Mouse (Mus musculus) lung, embryonic 14.5 days (tissue): ENCODE measurements at regions not wholly inside any gene's neighbourhood (a gene's known extent, or its start where the extent isn't known, plus 50 kb on each side); places are given as distances from the start of the nearest gene placed in this dataset.
A peak's percentile ranks its signal among the peaks of the same experiment; 100 is the strongest.

Experiments used
- ATAC-seq: fragments of 200-750 bp; cut with Nextera tagmentation; 2 replicates; pipeline ENCODE4 v1.8.0; 2017; ENCODE audit warnings: mild to moderate bottlenecking, moderate TSS enrichment, moderate library complexity; ENCODE audit not compliant: insufficient read depth
- DNase-seq: peaks from one replicate; pipeline ENCODE4 v3.0.0-alpha.2; 2015
- H3K27ac ChIP-seq: fragments of 300-500 bp; sonication (generic); 2 replicates; pipeline ENCODE4 v1.5.1; 2014; ENCODE audit warnings: low read depth, mild to moderate bottlenecking, moderate library complexity
- H3K27me3 ChIP-seq: fragments of 300-500 bp; sonication (generic); 2 replicates; pipeline ENCODE4 v1.6.1; 2014; ENCODE audit warnings: low read length, control low read depth; ENCODE audit not compliant: insufficient read depth
- H3K36me3 ChIP-seq: fragments of 300-500 bp; sonication (generic); 2 replicates; pipeline ENCODE4 v1.6.1; 2014; ENCODE audit warnings: control low read depth; ENCODE audit not compliant: insufficient read depth
- H3K4me1 ChIP-seq: fragments of 300-500 bp; sonication (generic); 2 replicates; pipeline ENCODE4 v1.6.1; 2014; ENCODE audit warnings: antibody characterized with exemption, control low read depth; ENCODE audit not compliant: insufficient read depth
- H3K4me2 ChIP-seq: fragments of 300-500 bp; sonication (generic); 2 replicates; pipeline ENCODE4 v1.6.1; 2014; ENCODE audit warnings: mild to moderate bottlenecking
- H3K4me3 ChIP-seq: fragments of 300-500 bp; sonication (generic); 2 replicates; pipeline ENCODE4 v1.5.1; 2014; ENCODE audit warnings: low read depth, low read length
- H3K9ac ChIP-seq: fragments of 300-500 bp; sonication (generic); 2 replicates; pipeline ENCODE4 v1.6.1; 2014
- H3K9me3 ChIP-seq: fragments of 300-500 bp; sonication (generic); 2 replicates; pipeline ENCODE4 v1.6.1; 2016; ENCODE audit warnings: low read depth, low read length, control low read depth
- CTCF ChIP-seq: IDR thresholded peaks from 2 replicates; pipeline ENCODE4 v1.5.1; 2016; ENCODE audit warnings: antibody characterized with exemption, low read depth
- WGBS: fragments of 180-500 bp; shearing (Covaris S2); extraction: QIAGEN DNeasy Blood & Tissue Kit; methylation state at CpG from one replicate; pipeline ENCODE4 v1.1.7; 2014; 5-methylcytosine and 5-hydroxymethylcytosine counted together

DNA sequence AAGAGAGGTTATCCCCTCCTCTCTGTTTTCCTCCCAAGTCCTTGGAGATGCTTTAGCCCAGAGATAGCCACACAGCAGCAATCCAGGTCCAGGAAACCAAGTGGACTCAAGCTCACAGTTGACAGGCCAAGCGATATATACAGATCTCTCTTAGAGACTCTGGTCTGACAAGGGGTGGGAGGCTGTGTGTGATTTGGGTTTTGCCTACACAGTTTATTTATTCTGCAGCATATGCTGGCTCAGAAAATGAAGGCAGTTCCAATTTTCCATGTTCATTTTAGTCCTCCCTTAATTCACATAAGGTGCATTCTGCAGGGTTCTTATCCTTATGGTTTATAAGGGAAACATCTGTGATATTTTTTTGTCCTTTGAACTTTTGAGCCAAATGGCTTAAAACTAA lies 595.0 kb upstream of the Apob start:
- Histone ChIP-seq H3K9ac (no peak overlapping the region), H3K36me3 (no peaks in the 10 kb centered on the region), H3K4me3 (no peak overlapping the region), H3K4me1 (no peaks in the 10 kb centered on the region), H3K4me2 (no peak overlapping the region), H3K9me3 (no peaks in the 10 kb centered on the region), H3K27me3 (no peaks in the 10 kb centered on the region), H3K27ac (no peak overlapping the region)
- no peak for TF ChIP-seq CTCF
- DNase-seq = no peak
- no peak for ATAC-seq
- WGBS = 74% methylated on average over 1 of the region's 1 CpGs

GRCm38 (mm10) chr12:7403800-7404199 lies 573.6 kb upstream of the Apob start:
- no peak overlapping the region for H3K9ac ChIP-seq
- no peaks in the 10 kb centered on the region for H3K36me3 ChIP-seq
- H3K9me3 ChIP-seq = no peaks in the 10 kb centered on the region
- H3K27me3 ChIP-seq = no peaks in the 10 kb centered on the region
- no peak overlapping the region for H3K27ac ChIP-seq
- DNase-seq (no peak), ATAC-seq (no peak)
- no peak overlapping the region for H3K4me2 ChIP-seq
- H3K4me3 ChIP-seq = no peak overlapping the region
- no peak for TF ChIP-seq CTCF
- no peaks in the 10 kb centered on the region for H3K4me1 ChIP-seq
- WGBS = 84% methylated on average over 4 of the region's 4 CpGs

DNA sequence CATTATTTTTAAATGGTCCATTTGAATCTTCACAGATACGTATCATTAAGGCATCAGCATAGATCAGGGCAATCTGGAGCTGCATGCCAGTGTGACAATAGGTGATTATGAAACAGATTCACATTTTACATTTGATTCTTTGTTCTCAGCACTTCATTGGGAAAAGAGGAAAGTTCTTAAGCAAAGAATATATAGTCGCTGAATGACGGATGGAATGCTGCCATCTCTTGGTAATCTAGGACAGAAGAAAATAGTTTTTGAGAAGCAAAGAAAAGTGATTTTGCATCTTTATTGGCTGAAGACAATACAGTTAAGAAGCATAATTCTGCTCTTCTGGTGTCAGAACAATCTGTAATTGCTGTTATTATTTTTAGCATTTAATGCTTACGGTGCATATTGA lies 565.6 kb upstream of the Apob start:
- Histone ChIP-seq H3K4me1 (no peaks in the 10 kb centered on the region), H3K9me3 (no peaks in the 10 kb centered on the region), H3K36me3 (no peaks in the 10 kb centered on the region), H3K4me3 (no peak overlapping the region), H3K27ac (no peak overlapping the region), H3K9ac (no peak overlapping the region), H3K27me3 (no peaks in the 10 kb centered on the region), H3K4me2 (no peak overlapping the region)
- ATAC-seq (no peak), DNase-seq (no peak)
- no peak for TF ChIP-seq CTCF
- WGBS = 87% methylated on average over 4 of the region's 4 CpGs

DNA sequence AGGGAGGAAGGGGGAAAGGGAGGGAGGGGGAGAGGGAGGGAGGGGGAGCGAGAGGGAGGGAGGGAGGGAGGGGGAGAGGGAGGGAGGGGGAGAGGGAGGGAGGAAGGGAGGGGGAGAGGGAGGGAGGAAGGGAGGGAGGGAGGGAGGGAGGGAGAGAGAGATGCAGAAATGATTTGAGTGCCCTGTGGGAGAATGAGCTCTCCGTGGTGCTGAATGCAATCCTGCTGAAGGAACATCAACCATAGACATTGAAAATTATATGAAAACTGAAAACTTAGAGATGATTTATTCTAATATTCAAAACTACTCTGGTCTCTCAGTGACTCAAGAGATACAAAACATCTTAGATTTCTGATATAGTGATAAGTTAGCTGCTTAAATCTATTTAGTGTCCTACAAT lies 557.2 kb upstream of the Apob start:
- no peak overlapping the region for H3K9ac ChIP-seq
- WGBS = 38% methylated on average over 1 of the region's 2 CpGs
- H3K4me3 ChIP-seq = no peak overlapping the region
- H3K4me1 ChIP-seq = no peaks in the 10 kb centered on the region
- H3K4me2 ChIP-seq = no peak overlapping the region
- H3K27me3 ChIP-seq = no peaks in the 10 kb centered on the region
- TF ChIP-seq CTCF = no peak
- H3K9me3 ChIP-seq = no peaks in the 10 kb centered on the region
- DNase-seq (peak; percentile 74), ATAC-seq (no peak)
- no peak overlapping the region for H3K27ac ChIP-seq
- H3K36me3 ChIP-seq = no peaks in the 10 kb centered on the region

- no peak overlapping the region for H3K9ac ChIP-seq
- no peak overlapping the region for H3K27ac ChIP-seq
Observed at GRCm38 (mm10) chr12:7421826-7422540, 555.5 kb upstream of the Apob start.

DNA sequence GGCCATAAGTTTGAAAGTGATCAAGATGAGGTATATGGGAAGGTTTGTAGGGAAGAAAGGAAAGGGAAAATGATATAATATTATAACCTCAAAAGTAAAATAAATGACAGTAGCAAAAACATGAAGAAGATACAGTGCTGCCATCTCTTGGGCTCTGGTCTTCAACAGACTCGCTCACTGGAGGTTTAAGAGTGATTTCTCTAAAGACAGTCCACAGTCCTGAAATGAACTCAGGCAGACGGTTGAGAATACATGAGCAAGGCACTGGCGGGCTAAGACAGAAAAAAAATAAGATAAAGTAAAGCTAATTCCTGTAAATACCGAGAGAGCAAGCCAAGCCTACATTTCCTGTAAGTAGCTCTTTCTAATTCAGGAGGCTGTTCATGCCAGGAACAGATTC lies 546.5 kb upstream of the Apob start:
- no peaks in the 10 kb centered on the region for H3K9me3 ChIP-seq
- H3K27me3 ChIP-seq = no peaks in the 10 kb centered on the region
- TF ChIP-seq CTCF = no peak
- no peak for ATAC-seq
- H3K4me3 ChIP-seq = no peak overlapping the region
- no peaks in the 10 kb centered on the region for H3K36me3 ChIP-seq
- 65% methylated on average over 4 of the region's 4 CpGs for WGBS
- H3K4me2 ChIP-seq = no peak overlapping the region
- DNase-seq = no peak
- H3K27ac ChIP-seq = no peak overlapping the region
- no peak overlapping the region for H3K9ac ChIP-seq
- H3K4me1 ChIP-seq = no peaks in the 10 kb centered on the region

More at GRCm38 (mm10) chr12:7421826-7422540, 555.5 kb upstream of the Apob start:
- DNase-seq = no peak
- Histone ChIP-seq H3K9me3 (no peaks in the 10 kb centered on the region), H3K36me3 (no peaks in the 10 kb centered on the region), H3K4me3 (no peak overlapping the region), H3K27me3 (no peaks in the 10 kb centered on the region), H3K4me1 (no peaks in the 10 kb centered on the region), H3K4me2 (no peak overlapping the region)
- no peak for TF ChIP-seq CTCF
- WGBS = 47% methylated on average over 2 of the region's 2 CpGs
- no peak for ATAC-seq

DNA sequence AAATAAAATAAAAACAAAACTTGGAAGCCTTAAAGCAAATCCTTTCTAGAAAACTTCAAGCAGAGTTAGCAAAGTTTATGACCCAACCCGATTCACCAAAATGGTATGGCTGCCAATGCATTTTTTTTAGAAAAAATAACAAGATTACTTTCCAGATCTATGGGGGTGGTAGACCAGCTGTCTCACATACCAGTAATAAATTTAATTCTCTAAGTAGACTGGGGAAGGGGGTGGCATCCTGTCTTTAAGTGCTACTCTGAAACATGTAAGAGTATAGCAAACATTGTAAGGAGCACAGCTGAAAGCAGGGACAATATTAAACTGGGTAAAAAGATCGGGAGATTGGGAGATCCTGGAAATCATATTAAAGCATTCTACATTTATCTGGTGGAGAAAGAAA lies 532.2 kb upstream of the Apob start:
- no peak overlapping the region for H3K27ac ChIP-seq
- H3K9ac ChIP-seq = no peak overlapping the region
- H3K9me3 ChIP-seq = no peaks in the 10 kb centered on the region
- H3K27me3 ChIP-seq = no peaks in the 10 kb centered on the region
- TF ChIP-seq CTCF = no peak
- no peaks in the 10 kb centered on the region for H3K4me1 ChIP-seq
- no peak overlapping the region for H3K4me2 ChIP-seq
- no peak overlapping the region for H3K4me3 ChIP-seq
- no peaks in the 10 kb centered on the region for H3K36me3 ChIP-seq
- no peak for ATAC-seq
- WGBS = 75% methylated on average over 2 of the region's 2 CpGs
- DNase-seq = no peak

DNA sequence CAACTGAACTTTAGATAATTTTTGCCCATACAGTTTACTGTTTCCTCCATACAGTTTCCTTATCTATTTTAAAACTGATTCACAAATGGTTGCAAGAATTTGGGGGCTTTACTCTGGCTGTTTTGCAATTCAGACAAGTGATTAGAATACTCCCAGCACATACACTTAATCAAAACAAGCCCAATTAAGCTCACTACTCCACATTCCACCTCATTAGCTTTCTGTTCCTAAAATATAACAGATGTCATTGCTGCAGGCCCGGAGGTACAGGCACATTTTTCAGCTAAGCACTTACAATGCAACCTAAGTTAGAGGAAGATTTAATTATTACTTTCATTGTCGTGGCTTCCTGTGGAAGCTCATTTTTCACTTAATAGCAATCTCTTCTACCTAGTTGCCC lies 526.9 kb upstream of the Apob start:
- Histone ChIP-seq H3K4me1 (no peaks in the 10 kb centered on the region), H3K9ac (no peak overlapping the region), H3K27me3 (no peaks in the 10 kb centered on the region), H3K36me3 (no peaks in the 10 kb centered on the region), H3K27ac (no peak overlapping the region), H3K9me3 (no peaks in the 10 kb centered on the region), H3K4me2 (no peak overlapping the region), H3K4me3 (no peak overlapping the region)
- ATAC-seq (no peak), DNase-seq (peak; percentile 9)
- 37% methylated on average over 2 of the region's 2 CpGs for WGBS
- TF ChIP-seq CTCF = no peak
